Mouse (Mus musculus) cortical plate, adult 2 months (tissue): ENCODE data around the gene Lrrc75a.

ENCODE experiments used
- CTCF ChIP-seq: fragments of 200-500 bp; IDR thresholded peaks from 2 replicates; pipeline ENCODE4 v1.5.1; 2011; ENCODE audit warnings: mild to moderate bottlenecking, control low read depth, low read length; ENCODE audit not compliant: insufficient read depth; ENCODE audit errors: extremely low read depth
- POLR2A ChIP-seq: fragments of 200-500 bp; IDR thresholded peaks from 2 replicates; pipeline ENCODE4 v1.6.1; 2011; ENCODE audit warnings: mild to moderate bottlenecking, low read length, control low read depth; ENCODE audit not compliant: insufficient read depth; ENCODE audit errors: extremely low read depth

GRCm38 (mm10) chr11:62678778-62679354, 30.5 kb upstream of the Lrrc75a start:
- TF ChIP-seq CTCF (no peak), POLR2A (no peak)
